Mouse (Mus musculus): ENCODE data around the gene Klhdc8b.

DNA sequence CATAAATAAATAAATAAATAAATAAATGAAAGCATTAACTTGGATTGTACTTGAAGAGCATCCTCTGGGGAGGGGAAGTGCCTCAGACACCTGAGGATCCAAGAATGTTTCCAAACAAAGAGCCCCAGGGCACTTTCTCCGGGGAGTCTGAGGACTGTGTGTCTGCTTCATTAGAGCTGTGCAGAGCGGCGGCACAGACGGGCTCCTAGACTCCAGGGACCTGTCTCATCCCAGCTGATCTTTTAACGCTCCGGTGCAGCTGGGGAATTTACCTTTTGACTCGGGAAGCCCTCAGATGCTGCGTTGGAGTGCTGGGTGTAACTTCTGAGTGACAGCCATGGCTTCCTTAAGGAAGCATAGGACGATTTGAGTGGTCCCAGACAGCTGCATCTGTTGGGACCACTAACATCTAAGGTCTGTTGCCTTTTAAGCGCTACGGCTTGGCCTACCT, at the start of gene Klhdc8b:
- TF ChIP-seq CTCF (IDR thresholded peaks at IDR 0.05; ENCODE audit: low read depth): no peak
- no peak for TF ChIP-seq EP300 (IDR thresholded peaks at IDR 0.05; ENCODE audit: low read depth)
